Mouse (Mus musculus) cerebellum, adult 2 months (tissue): Measurements from ENCODE around the gene Gpr1.

Experiments used
- CTCF ChIP-seq: fragments of 200-500 bp; IDR thresholded peaks from 2 replicates; pipeline ENCODE4 v1.5.1; 2011; ENCODE audit warnings: low read depth, mild to moderate bottlenecking, control low read depth, low read length, moderate library complexity, borderline replicate concordance; ENCODE audit not compliant: insufficient read depth
- POLR2A ChIP-seq: fragments of 200-500 bp; IDR thresholded peaks from 2 replicates; pipeline ENCODE4 v1.6.1; 2011; ENCODE audit warnings: low read length, control low read depth, borderline replicate concordance; ENCODE audit not compliant: insufficient read depth

DNA sequence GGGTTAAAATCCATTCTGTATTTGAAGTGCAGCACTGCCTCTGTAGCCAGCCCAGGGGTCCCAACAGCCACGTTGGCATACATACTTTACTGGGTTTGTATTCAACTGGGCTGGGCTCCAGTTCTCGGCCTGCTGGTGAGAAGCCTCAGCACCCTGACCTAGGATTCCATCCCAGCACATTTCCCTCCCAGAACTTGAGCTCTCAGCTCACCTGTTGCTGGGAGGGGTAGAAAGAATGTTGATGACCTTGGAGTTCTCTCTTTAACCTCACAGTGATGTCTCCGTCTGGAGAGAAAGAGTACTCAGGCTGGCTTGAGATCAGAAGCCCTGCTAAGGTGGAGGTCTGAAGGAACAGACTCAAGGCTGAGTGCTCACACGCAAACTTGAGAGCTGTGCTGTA, 25.0 kb upstream of the Gpr1 start:
- TF ChIP-seq CTCF, result no peak
- TF ChIP-seq POLR2A, result no peak
